ENCODE assay signal across 26 mouse cellular contexts in the genomic region with DNA sequence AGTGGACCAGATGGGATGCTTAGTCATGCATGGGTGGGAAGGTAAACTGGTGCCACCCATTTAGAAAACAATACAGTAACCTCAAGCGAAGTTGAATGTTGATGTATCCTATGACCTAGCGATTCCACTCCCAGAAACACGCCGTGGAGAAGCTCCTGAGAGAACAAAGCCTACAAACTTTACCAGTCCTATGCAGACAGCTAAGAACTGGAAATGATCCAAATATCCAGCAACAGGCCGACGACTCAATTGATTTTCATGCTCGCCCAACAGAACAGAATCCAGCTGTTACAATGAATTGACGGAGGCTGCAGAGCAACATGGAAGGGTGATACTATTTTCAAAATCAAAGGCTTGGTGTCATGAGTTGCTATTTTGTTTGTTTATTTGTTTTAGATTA. TPM values are rescaled to one million over a fixed set of nuclear protein-coding genes. Genes with fewer than 3 reads are reported as not detected.
DNase-seq lines count a peak whose midpoint lies in the region; ATAC-seq and TF ChIP-seq lines count a peak whose summit lies in the region.
"Had no signal": no experiment of that assay in that cellular context is flagged by ENCODE, and none has a peak within 500 bp of the region (broad histone marks: within the 10 kb centered on the region; RNA-seq: fewer than 3 reads in every experiment).

No protein-coding gene starts in this region.

- H3K4me2 ChIP-seq in lung, embryonic 14.5 days = no peak overlapping the region
- H3K4me2 ChIP-seq in neural tube, embryonic 15.5 days = no peak overlapping the region
- H3K4me2 ChIP-seq: embryonic facial prominence, embryonic 12.5 days; embryonic facial prominence, embryonic 15.5 days; heart, embryonic 13.5 days; intestine, embryonic 15.5 days had no signal

- H3K4me3 ChIP-seq in lung, embryonic 14.5 days (ENCODE audit: low read depth, low read length) = no peak overlapping the region
- H3K4me3 ChIP-seq in neural tube, embryonic 15.5 days (replicated peaks) = no peak overlapping the region
- H3K4me3 ChIP-seq: embryonic facial prominence, embryonic 12.5 days; embryonic facial prominence, embryonic 15.5 days; heart, adult 2 months; heart, embryonic 10.5 days; heart, embryonic 13.5 days; intestine, embryonic 15.5 days had no signal

- H3K27me3 ChIP-seq in lung, embryonic 14.5 days (ENCODE audit: insufficient read depth, low read length) = no peaks in the 10 kb centered on the region
- no peaks in the 10 kb centered on the region for H3K27me3 ChIP-seq in neural tube, embryonic 15.5 days (replicated peaks)
- H3K27me3 ChIP-seq: embryonic facial prominence, embryonic 12.5 days; embryonic facial prominence, embryonic 15.5 days; heart, embryonic 13.5 days; intestine, embryonic 15.5 days; Patski had no signal

- peak; percentile 67 for DNase-seq in lung, embryonic 14.5 days
- DNase-seq in lung, postnatal 25 days (ENCODE audit: low spot score) = no peak
- DNase-seq in neural tube, embryonic 10.5 days (ENCODE audit: extremely low spot score, low spot score) = no peak
- DNase-seq in ZHBTc4 (ENCODE audit: low read depth, low spot score) = peak; percentile 36
- no peak for DNase-seq in cerebellum, adult 11 months
- DNase-seq in liver = no peak
- DNase-seq: adrenal gland, adult 2 months; adrenal gland, postnatal 25 days; cerebellum, adult 18-20 months; cerebellum, adult 9-10 months; cerebellum, postnatal 14 days; gastrocnemius, postnatal 10 days; gastrocnemius, postnatal 36 days; heart, adult 2 months; heart, postnatal 14 days; heart, postnatal 4 days had no signal

- 49% methylated on average over 8 of the region's 8 CpGs for WGBS in lung, embryonic 14.5 days
- WGBS in neural tube, embryonic 15.5 days = 56% methylated on average over 8 of the region's 8 CpGs

- no peaks in the 10 kb centered on the region for H3K9me3 ChIP-seq in lung, embryonic 14.5 days (ENCODE audit: low read depth, low read length)
- no peaks in the 10 kb centered on the region for H3K9me3 ChIP-seq in neural tube, embryonic 15.5 days (replicated peaks)
- H3K9me3 ChIP-seq: embryonic facial prominence, embryonic 12.5 days; embryonic facial prominence, embryonic 15.5 days; heart, embryonic 10.5 days; intestine, embryonic 15.5 days had no signal

- no peak overlapping the region for H3K27ac ChIP-seq in lung, embryonic 14.5 days (ENCODE audit: low read depth)
- H3K27ac ChIP-seq in neural tube, embryonic 15.5 days (replicated peaks) = 0 out of 2 replicates have a peak overlapping the region, but pooled peaks have one; percentile 5
- H3K27ac ChIP-seq: embryonic facial prominence, embryonic 12.5 days; embryonic facial prominence, embryonic 15.5 days; heart, adult 2 months; heart, embryonic 10.5 days; heart, embryonic 13.5 days; intestine, embryonic 15.5 days had no signal

- H3K9ac ChIP-seq in lung, embryonic 14.5 days = no peak overlapping the region
- H3K9ac ChIP-seq in neural tube, embryonic 15.5 days (replicated peaks) = no peak overlapping the region
- H3K9ac ChIP-seq: embryonic facial prominence, embryonic 12.5 days; embryonic facial prominence, embryonic 15.5 days; heart, embryonic 13.5 days; intestine, embryonic 15.5 days had no signal

- peak; percentile 53; the same call in 1 of the 2 replicates for ATAC-seq in lung, embryonic 14.5 days (ENCODE audit: insufficient read depth)
- no peak for ATAC-seq in neural tube, embryonic 15.5 days (ENCODE audit: low FRiP score)
- ATAC-seq: CD4-positive, CD25-positive, alpha-beta regulatory T cell, adult 4 months; forebrain, embryonic 16.5 days; hindbrain, embryonic 16.5 days; intestine, embryonic 15.5 days; Patski had no signal

- peaks cover 11% of the 10 kb centered on the region for H3K4me1 ChIP-seq in lung, embryonic 14.5 days (ENCODE audit: insufficient read depth)
- peaks cover 20% of the 10 kb centered on the region for H3K4me1 ChIP-seq in neural tube, embryonic 15.5 days
- H3K4me1 ChIP-seq: embryonic facial prominence, embryonic 12.5 days; embryonic facial prominence, embryonic 15.5 days; heart, embryonic 10.5 days; intestine, embryonic 15.5 days had no signal

- no peaks in the 10 kb centered on the region for H3K36me3 ChIP-seq in lung, embryonic 14.5 days (ENCODE audit: insufficient read depth)
- H3K36me3 ChIP-seq in neural tube, embryonic 15.5 days = no peaks in the 10 kb centered on the region
- H3K36me3 ChIP-seq: embryonic facial prominence, embryonic 12.5 days; embryonic facial prominence, embryonic 15.5 days; heart, embryonic 10.5 days; heart, embryonic 13.5 days; intestine, embryonic 15.5 days had no signal

- TF ChIP-seq CTCF in lung, embryonic 14.5 days (IDR thresholded peaks at IDR 0.05; ENCODE audit: low read depth) = no peak

RNA-seq across cellular contexts. Expression of gene Srgap1, which starts 54.5 kb away (rescaled TPM):
- polyA plus RNA-seq in lung, embryonic 14.5 days (2014; fragmentation: Nextera tagmentation; extraction: Ambion mirVana) = 12.0 and 12.7 TPM in 2 replicates
- polyA plus RNA-seq in neural tube, embryonic 15.5 days (2015; fragmentation: Nextera tagmentation; extraction: Ambion mirVana) = 26.1 and 30.7 TPM in 2 replicates

Comparison
In these comparisons a context has a peak if more than half of its experiments do, and no peak if none do; other contexts are left out.
1. DNase-seq: peak in lung, embryonic 14.5 days (single experiment) and ZHBTc4 (single experiment); none in lung, postnatal 25 days (single experiment), neural tube, embryonic 10.5 days (single experiment), cerebellum, adult 11 months (single experiment) and liver (single experiment).